In the genomic region with DNA sequence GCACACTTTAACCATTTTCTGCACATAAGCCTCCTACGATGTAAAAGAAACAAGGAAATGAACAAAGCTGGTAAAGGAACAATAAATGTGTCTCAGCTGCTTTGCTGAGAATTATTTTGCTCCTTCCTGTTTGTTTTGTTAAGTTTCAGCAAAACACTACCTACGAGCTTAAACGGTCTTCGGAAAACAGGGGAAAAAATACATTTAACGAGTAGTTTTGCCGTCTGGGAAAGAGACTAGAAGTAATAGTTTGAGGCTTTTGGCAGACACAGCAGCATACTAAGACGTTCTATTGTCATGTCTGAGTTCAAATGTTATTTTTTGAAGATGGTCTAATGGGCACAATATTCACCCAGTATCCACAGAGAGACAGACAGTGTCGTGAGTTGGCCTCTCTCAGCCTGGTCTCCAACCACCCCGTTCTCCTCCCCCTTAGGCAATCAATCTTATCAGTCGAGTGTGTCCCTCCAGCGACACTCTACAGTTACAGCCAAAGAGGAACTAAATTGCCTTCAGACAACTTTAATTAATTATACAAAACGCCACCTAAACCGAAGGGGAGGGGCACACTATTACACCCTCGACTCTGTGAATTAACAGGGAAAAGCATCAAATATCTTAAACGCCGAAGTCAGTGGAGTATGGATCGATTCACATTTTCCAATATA, we compare ENCODE assay signal across 8 mouse cellular contexts. TPM values are rescaled to one million over a fixed set of nuclear protein-coding genes. Genes with fewer than 3 reads are reported as not detected.
DNase-seq lines count a peak whose midpoint lies in the region; ATAC-seq and TF ChIP-seq lines count a peak whose summit lies in the region.

No protein-coding gene starts in this region.

- no peaks in the 10 kb centered on the region for H3K9me3 ChIP-seq in liver, postnatal 0 days (ENCODE audit: low read length)

- ATAC-seq in CD4-positive, CD25-positive, alpha-beta regulatory T cell, adult 4 months: no peak
- ATAC-seq in liver, postnatal 0 days: no peak

- TF ChIP-seq CTCF in liver, postnatal 0 days (IDR thresholded peaks at IDR 0.05; ENCODE audit: low read depth): peak; percentile 29; the same call in 1 of the 2 replicates

- peak overlapping the region; percentile 77 for H3K9ac ChIP-seq in liver, postnatal 0 days (replicated peaks)

- TF ChIP-seq EP300 in liver, postnatal 0 days (IDR thresholded peaks at IDR 0.05; ENCODE audit: low read depth): no peak

- H3K4me1 ChIP-seq in liver, postnatal 0 days (ENCODE audit: insufficient read depth): peaks cover 3% of the 10 kb centered on the region; the same call in 1 of the 2 replicates

- peak overlapping the region; percentile 30 for H3K27ac ChIP-seq in liver, postnatal 0 days (ENCODE audit: low read depth)

- peak overlapping the region; percentile 87 for H3K4me3 ChIP-seq in liver, postnatal 0 days (ENCODE audit: low read depth, low read length)

- H3K4me2 ChIP-seq in liver, postnatal 0 days (ENCODE audit: low read depth, low read length): peak overlapping the region; percentile 91

- WGBS in liver, postnatal 0 days (ENCODE audit: insufficient replicate concordance): 21% methylated on average over 17 of the region's 17 CpGs

- peak; percentile 16 for DNase-seq in CD4-positive, CD25-positive, alpha-beta regulatory T cell, adult 2 months (ENCODE audit: low read depth, low spot score)
- DNase-seq in c-Kit-positive CD71-positive TER-119-positive erythroid progenitor cells, embryonic 14.5 days (ENCODE audit: low spot score): peak; percentile 5
- DNase-seq in heart, postnatal 14 days: peak; percentile 7 to 12
- peak; percentile 39 for DNase-seq in liver, postnatal 0 days
- no peak for DNase-seq in Muller cell, postnatal 12 days (ENCODE audit: inconsistent ontology term)
- DNase-seq in cerebellum, adult 9-11 months: no peak
- no peak for DNase-seq in ovary, postnatal 36 days (ENCODE audit: low spot score)

- peaks cover 4% of the 10 kb centered on the region; the same call in 1 of the 2 replicates for H3K36me3 ChIP-seq in liver, postnatal 0 days (replicated peaks; ENCODE audit: insufficient read depth, low read length)

- H3K27me3 ChIP-seq in liver, postnatal 0 days (ENCODE audit: insufficient read depth, low read length): no peaks in the 10 kb centered on the region

- intact Hi-C loops in heart, postnatal 14 days (cut with DNase I): loop anchor here (5.0 to 10.0 kb wide), 5 partner anchors 201 to 1368 kb away; no protein-coding TSS in a partner anchor

RNA-seq across cellular contexts. Expression of gene Tent5a, which starts 1.8 kb away (rescaled TPM):
- 10 to 100 TPM in 1 of 2 experiments, 1 to 10 TPM in 1; 9.1 to 11.6 TPM for polyA plus RNA-seq in CD4-positive, CD25-positive, alpha-beta regulatory T cell, adult 4 months (2017; shearing (Covaris generic))
- 10 to 100 TPM; 10.1 to 11.2 TPM for total RNA-seq in heart, postnatal 14 days (2021)
- 16.2 and 22.3 TPM in 2 replicates for polyA plus RNA-seq in liver, postnatal 0 days (2015; fragmentation: Nextera tagmentation; extraction: Ambion mirVana)

RNA-seq across cellular contexts. Expression of gene Gm11114, which starts 12.8 kb away (rescaled TPM):
- not detected for polyA plus RNA-seq in CD4-positive, CD25-positive, alpha-beta regulatory T cell, adult 4 months (2017; shearing (Covaris generic))
- not detected for total RNA-seq in heart, postnatal 14 days (2021)
- polyA plus RNA-seq in liver, postnatal 0 days (2015; fragmentation: Nextera tagmentation; extraction: Ambion mirVana): not detected in 2 replicates

Comparison
In these comparisons a context has a peak if more than half of its experiments do, and no peak if none do; other contexts are left out.
1. DNase-seq: peak in CD4-positive, CD25-positive, alpha-beta regulatory T cell, adult 2 months (single experiment), c-Kit-positive CD71-positive TER-119-positive erythroid progenitor cells, embryonic 14.5 days (single experiment), heart, postnatal 14 days (2 of 2) and liver, postnatal 0 days (single experiment); none in Muller cell, postnatal 12 days (single experiment), cerebellum, adult 9-11 months (single experiment) and ovary, postnatal 36 days (single experiment).